Mouse (Mus musculus): Measurements from ENCODE around the gene Kpna3. TPM values are rescaled to one million over a fixed set of nuclear protein-coding genes. Genes with fewer than 3 reads are reported as not detected.

Gene Kpna3
- polyA plus RNA-seq (2012; rRNA removed; ENCODE audit: low replicate concordance) = 13.4 and 14.0 TPM in 2 replicates

GRCm38 (mm10) chr14:61439661-61440559 lies at the start of gene Kpna3:
Gene Kpna3 (minus strand): TSS chr14:61439874.

GRCm38 (mm10) chr14:61360131-61360980 lies 79.3 kb downstream of the Kpna3 start, which contains the start of gene Ebpl:
Gene Ebpl (minus strand): TSS chr14:61360439.

Other genes with a start within 250 kb of the Kpna3 start
- gene Sgcg, start 181.4 kb downstream of the Kpna3 start, polyA plus RNA-seq (2012; rRNA removed; ENCODE audit: low replicate concordance) = 0.43 and 2.7 TPM in 2 replicates
- 3.2 and 5.1 TPM in 2 replicates for gene Arl11, start 130.1 kb downstream of the Kpna3 start, polyA plus RNA-seq (2012; rRNA removed; ENCODE audit: low replicate concordance)
- 3.1 and 3.2 TPM in 2 replicates for gene Ebpl, start 79.4 kb downstream of the Kpna3 start, polyA plus RNA-seq (2012; rRNA removed; ENCODE audit: low replicate concordance)
- gene Spryd7, start 117.0 kb upstream of the Kpna3 start, polyA plus RNA-seq (2012; rRNA removed; ENCODE audit: low replicate concordance) = 9.6 and 10.7 TPM in 2 replicates
- gene Trim13, start 158.4 kb upstream of the Kpna3 start, polyA plus RNA-seq (2012; rRNA removed; ENCODE audit: low replicate concordance) = 2.6 and 4.6 TPM in 2 replicates
- 0.10 TPM in 1 of 2 replicates, not detected in the other for gene Kcnrg, start 167.6 kb upstream of the Kpna3 start, polyA plus RNA-seq (2012; rRNA removed; ENCODE audit: low replicate concordance)

Measured in subcutaneous adipose tissue, adult 2 months (tissue).